Mouse (Mus musculus) embryo, embryonic 10 days (tissue): ENCODE data around the gene Gm10721.
"Not testable (repeated sequence)": the region's sequence is repeated elsewhere in the genome, so short reads cannot be mapped to it uniquely, and the experiment has no call there.

Experiments
- DNase-seq: peaks from one replicate; pipeline ENCODE4 v3.0.0-alpha.2; 2015; ENCODE audit warnings: low spot score

The Gm10721 gene

DNA sequence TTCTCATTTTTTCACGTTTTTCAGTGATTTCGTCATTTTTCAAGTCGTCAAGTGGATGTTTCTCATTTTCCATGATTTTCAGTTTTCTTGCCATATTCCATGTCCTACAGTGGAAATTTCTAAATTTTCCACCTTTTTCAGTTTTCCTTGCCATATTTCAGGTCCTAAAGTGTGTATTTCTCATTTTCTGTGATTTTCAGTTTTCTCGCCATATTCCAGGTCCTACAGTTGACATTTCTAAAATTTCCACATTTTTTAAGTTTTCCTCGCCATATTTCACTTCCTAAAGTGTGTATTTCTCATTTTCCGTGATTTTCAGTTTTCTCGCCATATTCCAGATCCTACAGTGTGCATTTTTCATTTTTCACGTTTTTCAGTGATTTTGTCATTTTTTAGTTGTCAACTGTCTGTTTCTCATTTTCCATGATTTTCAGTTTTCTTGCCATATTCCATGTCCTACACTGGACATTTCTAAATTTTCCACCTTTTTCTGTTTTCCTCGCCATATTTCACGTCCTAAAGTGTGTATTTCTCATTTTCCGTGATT lies at the start of gene Gm10721:
Gene Gm10721, plus strand, starts transcription at position 408 of the 547 bp plus-strand sequence.
- not testable (repeated sequence) for DNase-seq

GRCm38 (mm10) chr9:3000445-3000972 lies 12.4 kb upstream of the Gm10721 start, which contains the start of gene Gm10722:
Gm10722 (plus strand) TSS chr9:3000922.
- DNase-seq: peak; percentile 22

DNA sequence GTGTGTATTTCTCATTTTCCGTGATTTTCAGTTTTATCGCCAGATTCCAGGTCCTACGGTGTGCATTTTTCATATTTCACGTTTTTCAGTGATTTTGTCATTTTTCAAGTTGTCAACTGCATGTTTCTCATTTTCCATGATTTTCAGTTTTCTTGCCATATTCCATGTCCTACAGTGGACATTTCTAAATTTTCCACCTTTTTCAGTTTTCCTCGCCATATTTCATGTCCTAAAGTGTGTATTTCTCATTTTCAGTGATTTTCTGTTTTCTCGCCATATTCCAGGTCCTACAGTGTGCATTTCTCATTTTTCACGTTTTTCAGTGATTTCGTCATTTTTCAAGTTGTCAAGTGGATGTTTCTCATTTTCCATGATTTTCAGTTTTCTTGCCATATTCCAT lies 11.9 kb upstream of the Gm10721 start:
- DNase-seq: not testable (repeated sequence)

- peak; percentile 20 for DNase-seq
These were observed 10.8 kb upstream of the Gm10721 start for GRCm38 (mm10) chr9:3001948-3002659.

- not testable (repeated sequence) for DNase-seq
These were observed 10.0 kb upstream of the Gm10721 start, which contains the start of gene Gm11168 for GRCm38 (mm10) chr9:3002794-3003396. Gm11168 (plus strand) TSS chr9:3003346.

GRCm38 (mm10) chr9:3006179-3006578 lies 6.8 kb upstream of the Gm10721 start:
- not testable (repeated sequence) for DNase-seq

DNA sequence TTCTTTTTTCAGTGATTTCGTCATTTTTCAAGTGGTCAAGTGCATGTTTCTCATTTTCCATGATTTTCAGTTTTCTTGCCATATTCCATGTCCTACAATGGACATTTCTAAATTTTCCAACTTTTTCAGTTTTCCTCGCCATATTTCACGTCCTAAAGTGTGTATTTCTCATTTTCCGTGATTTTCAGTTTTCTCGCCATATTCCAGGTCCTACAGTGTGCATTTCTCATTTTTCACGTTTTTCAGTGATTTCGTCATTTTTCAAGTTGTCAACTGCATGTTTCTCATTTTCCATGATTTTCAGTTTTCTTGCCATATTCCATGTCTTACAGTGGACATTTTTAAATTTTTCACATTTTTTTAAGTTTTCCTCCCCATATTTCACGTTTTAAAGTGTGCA lies 6.3 kb upstream of the Gm10721 start:
- DNase-seq: not testable (repeated sequence)

GRCm38 (mm10) chr9:3007272-3007671 lies 5.7 kb upstream of the Gm10721 start:
- not testable (repeated sequence) for DNase-seq

- not testable (repeated sequence) for DNase-seq
These were observed 3.6 kb upstream of the Gm10721 start for GRCm38 (mm10) chr9:3009331-3009730.

- DNase-seq: not testable (repeated sequence)
These were observed 802 bp upstream of the Gm10721 start for GRCm38 (mm10) chr9:3012054-3012621.

GRCm38 (mm10) chr9:3015354-3015753 lies 2.4 kb downstream of the Gm10721 start, which contains the start of gene Gm10720:
Gm10720 (plus strand) TSS chr9:3015654.
- not testable (repeated sequence) for DNase-seq

DNA sequence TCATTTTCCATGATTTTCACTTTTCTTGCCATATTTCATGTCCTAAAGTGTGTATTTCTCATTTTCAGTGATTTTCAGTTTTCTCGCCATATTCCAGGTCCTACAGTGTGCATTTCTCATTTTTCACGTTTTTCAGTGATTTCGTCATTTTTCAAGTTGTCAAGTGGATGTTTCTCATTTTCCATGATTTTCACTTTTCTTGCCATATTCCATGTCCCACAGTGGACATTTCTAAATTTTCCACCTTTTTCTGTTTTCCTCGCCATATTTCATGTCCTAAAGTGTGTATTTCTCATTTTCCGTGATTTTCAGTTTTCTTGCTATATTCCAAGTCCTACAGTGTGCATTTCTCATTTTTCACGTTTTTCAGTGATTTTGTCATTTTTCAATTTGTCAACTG lies 3.0 kb downstream of the Gm10721 start:
- not testable (repeated sequence) for DNase-seq

DNA sequence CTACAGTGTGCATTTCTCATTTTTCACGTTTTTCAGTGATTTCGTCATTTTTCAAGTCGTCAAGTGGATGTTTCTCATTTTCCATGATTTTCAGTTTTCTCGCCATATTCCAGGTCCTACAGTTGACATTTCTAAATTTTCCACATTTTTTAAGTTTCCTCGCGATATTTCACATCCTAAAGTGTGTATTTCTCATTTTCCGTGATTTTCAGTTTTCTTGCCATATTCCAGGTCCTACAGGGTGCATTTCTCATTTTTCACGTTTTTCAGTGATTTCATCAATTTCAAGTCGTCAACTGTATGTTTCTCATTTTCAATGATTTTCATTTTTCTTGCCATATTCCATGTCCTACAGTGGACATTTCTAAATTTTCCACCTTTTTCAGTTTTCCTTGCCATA lies 4.2 kb downstream of the Gm10721 start, which contains the start of gene Gm10719:
Gene Gm10719, plus strand, starts transcription at position 301 of the 400 bp plus-strand sequence.
- DNase-seq: not testable (repeated sequence)

DNA sequence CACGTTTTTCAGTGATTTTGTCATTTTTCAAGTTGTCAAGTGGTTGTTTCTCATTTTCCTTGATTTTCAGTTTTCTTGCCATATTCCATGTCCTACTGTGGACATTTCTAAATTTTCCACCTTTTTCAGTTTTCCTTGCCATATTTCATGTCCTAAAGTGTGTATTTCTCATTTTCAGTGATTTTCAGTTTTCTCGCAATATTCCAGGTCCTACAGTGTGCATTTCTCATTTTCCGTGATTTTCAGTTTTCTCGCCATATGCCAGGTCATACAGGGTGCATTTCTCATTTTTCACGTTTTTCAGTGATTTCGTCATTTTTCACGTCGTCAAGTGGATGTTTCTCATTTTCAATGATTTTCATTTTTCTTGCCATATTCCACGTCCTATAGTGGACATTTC lies 6.0 kb downstream of the Gm10721 start:
- not testable (repeated sequence) for DNase-seq

DNA sequence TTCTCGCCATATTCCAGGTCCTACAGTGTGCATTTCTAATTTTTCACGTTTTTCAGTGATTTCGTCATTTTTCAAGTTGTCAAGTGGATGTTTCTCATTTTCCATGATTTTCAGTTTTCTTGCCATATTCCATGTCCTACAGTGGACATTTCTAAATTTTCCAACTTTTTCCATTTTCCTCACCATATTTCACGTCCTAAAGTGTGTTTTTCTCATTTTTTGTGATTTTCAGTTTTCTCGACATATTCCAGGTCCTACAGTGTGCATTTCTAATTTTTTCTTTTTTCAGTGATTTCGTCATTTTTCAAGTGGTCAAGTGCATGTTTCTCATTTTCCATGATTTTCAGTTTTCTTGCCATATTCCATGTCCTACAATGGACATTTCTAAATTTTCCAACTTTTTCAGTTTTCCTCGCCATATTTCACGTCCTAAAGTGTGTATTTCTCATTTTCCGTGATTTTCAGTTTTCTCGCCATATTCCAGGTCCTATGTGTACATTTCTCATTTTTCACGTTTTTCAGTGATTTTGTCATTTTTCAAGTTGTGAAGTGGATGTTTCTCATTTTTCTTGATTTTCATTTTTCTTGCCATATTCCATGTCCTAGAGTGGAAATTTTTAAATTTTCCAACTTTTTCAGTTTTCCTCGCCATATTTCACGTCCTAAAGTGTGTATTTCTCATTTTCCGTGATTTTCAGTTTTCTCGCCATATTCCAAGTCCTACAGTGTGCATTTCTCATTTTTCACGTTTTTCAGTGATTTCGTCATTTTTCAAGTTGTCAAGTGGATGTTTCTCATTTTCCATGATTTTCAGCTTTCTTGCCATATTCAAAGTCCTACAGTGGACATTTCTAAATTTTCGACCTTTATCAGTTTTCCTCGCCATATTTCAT lies 7.1 kb downstream of the Gm10721 start:
- not testable (repeated sequence) for DNase-seq

- DNase-seq: peak; percentile 4
These were observed 9.5 kb downstream of the Gm10721 start for GRCm38 (mm10) chr9:3022316-3023008.

GRCm38 (mm10) chr9:3023312-3023984 lies 10.5 kb downstream of the Gm10721 start, which contains the start of gene Gm10718:
Gm10718 (plus strand) TSS chr9:3023547.
- DNase-seq: not testable (repeated sequence)

- not testable (repeated sequence) for DNase-seq
These were observed 11.2 kb downstream of the Gm10721 start for GRCm38 (mm10) chr9:3023985-3024648.

GRCm38 (mm10) chr9:3024912-3025467 lies 12.1 kb downstream of the Gm10721 start, which contains the start of gene Gm10717:
Gm10717 (plus strand) TSS chr9:3025417.
- DNase-seq: not testable (repeated sequence)
